Mouse (Mus musculus) heart, adult 2 months (tissue): ENCODE results near the gene Cfdp1. TPM values are rescaled to one million over a fixed set of nuclear protein-coding genes. Genes with fewer than 3 reads are reported as not detected.
A peak's percentile ranks its signal among the peaks of the same experiment; 100 is the strongest.

ENCODE experiments used
- DNase-seq, 2 experiments: peaks; one replicate each; pipeline ENCODE4 v3.0.0; 2021
- H3K27ac ChIP-seq: fragments of 200-600 bp; 2 replicates; pipeline ENCODE4 v1.8.1; 2022
- H3K27me3 ChIP-seq: fragments of 200-500 bp; 2 replicates; pipeline ENCODE4 v1.6.1; 2012; ENCODE audit warnings: mild to moderate bottlenecking, low read length, inconsistent platforms, mixed read lengths; ENCODE audit not compliant: control insufficient read depth, insufficient read depth
- H3K36me3 ChIP-seq: fragments of 200-500 bp; 2 replicates; pipeline ENCODE4 v1.6.1; 2012; ENCODE audit warnings: low read length, inconsistent platforms; ENCODE audit not compliant: control insufficient read depth, insufficient read depth
- H3K4me1 ChIP-seq: fragments of 200-500 bp; 2 replicates; pipeline ENCODE4 v1.6.1; 2011; ENCODE audit warnings: low read length; ENCODE audit not compliant: control insufficient read depth, insufficient read depth
- H3K4me3 ChIP-seq: fragments of 200-600 bp; 2 replicates; pipeline ENCODE4 v1.8.1; 2022
- H3K79me2 ChIP-seq: fragments of 200-500 bp; replicated peaks from 2 replicates; pipeline ENCODE4 v1.6.1; 2012; ENCODE audit warnings: mild to moderate bottlenecking, inconsistent platforms, low read length, moderate library complexity, mixed read lengths; ENCODE audit not compliant: control insufficient read depth, insufficient read depth
- H3K9ac ChIP-seq: fragments of 200-500 bp; 2 replicates; pipeline ENCODE4 v1.6.1; 2012; ENCODE audit warnings: low read depth, mild to moderate bottlenecking, control low read depth, inconsistent platforms, low read length, mixed read lengths
- CTCF ChIP-seq: fragments of 200-600 bp; IDR thresholded peaks from 2 replicates; pipeline ENCODE4 v1.8.1; 2022; ENCODE audit warnings: antibody characterized with exemption, mild to moderate bottlenecking, moderate library complexity
- EP300 ChIP-seq: fragments of 200-500 bp; IDR thresholded peaks from 2 replicates; pipeline ENCODE4 v1.6.1; 2011; ENCODE audit warnings: low read depth, low read length, control low read depth; ENCODE audit not compliant: insufficient read depth
- POLR2A ChIP-seq: fragments of 200-500 bp; IDR thresholded peaks from 2 replicates; pipeline ENCODE4 v1.6.1; 2011; ENCODE audit warnings: mild to moderate bottlenecking, low read depth, low read length, control low read depth; ENCODE audit not compliant: insufficient read depth
- WGBS: fragments of 180-500 bp; shearing (Covaris S2); methylation state at CpG from one replicate; pipeline ENCODE4 v1.1.7; 2018; 5-methylcytosine and 5-hydroxymethylcytosine counted together
- intact Hi-C: fragments of 180-260 bp; cut with DNase I; formaldehyde crosslinking; loops from one replicate; pipeline ENCODE4 v1.15.1; 2025
- polyA plus RNA-seq: library from polyadenylated mRNA; depleted of rRNA; stranded (reverse); fragments of >200 nt; gene quantifications from 2 replicates; pipeline ENCODE4 v1.2.3, GENCODE M21; 2012
- total RNA-seq, 2 experiments: library from RNA; stranded (reverse); gene quantifications; 2 replicates each; pipeline ENCODE4 v1.2.3; 2021

Gene Cfdp1
- total and polyA plus RNA-seq, 3 experiments = 5.6 to 34.4 (median 32.7) TPM

DNA sequence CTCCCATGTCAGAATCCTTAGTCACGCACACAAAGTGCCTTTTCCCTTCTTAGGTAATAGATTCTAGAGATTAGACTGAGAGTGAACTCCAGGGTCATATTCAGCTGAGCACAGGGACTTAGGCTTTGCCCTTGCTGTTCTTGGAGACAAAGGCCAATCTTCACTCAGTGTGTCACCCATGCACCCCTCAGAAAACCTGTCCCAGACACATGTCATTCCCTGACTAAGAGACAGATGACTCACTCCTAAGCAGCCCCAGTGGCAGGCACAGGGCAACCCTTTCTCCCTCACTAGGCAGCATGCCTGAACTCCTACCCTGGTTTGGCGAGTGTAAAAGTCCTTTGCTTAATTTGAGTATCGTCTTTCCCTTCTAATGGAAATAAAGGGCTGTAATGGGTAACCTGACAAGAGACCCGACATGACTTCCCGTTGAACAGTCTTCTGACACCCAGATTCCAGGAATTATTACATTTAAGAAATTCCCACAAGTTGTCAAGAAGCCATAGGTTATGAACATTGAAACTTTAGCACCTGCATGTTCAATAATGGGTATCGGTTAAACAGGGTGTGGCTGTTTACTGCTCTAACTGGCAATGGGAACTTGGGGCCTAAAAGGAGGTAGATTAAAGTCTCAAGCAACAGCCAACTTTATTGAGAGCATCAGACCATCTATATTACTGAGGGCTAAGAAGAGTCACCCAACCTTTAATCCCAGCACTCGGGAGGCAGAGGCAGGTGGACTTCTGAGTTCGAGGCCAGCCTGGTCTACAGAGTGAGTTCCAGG is 106.0 kb downstream of the Cfdp1 start:
- TF ChIP-seq EP300 (no peak), POLR2A (no peak), CTCF (no peak)
- Histone ChIP-seq H3K36me3 (no peaks in the 10 kb centered on the region), H3K4me3 (no peak overlapping the region), H3K27me3 (no peaks in the 10 kb centered on the region), H3K9ac (no peak overlapping the region), H3K27ac (no peak overlapping the region), H3K4me1 (peaks cover 8% of the 10 kb centered on the region; the same call in 1 of the 2 replicates), H3K79me2 (no peaks in the 10 kb centered on the region)
- DNase-seq = no peak
- WGBS = 88% methylated on average over 8 of the region's 8 CpGs
- intact Hi-C loops = loop anchor here (2.0 kb wide), 1 partner anchor 35 kb away; no protein-coding TSS in a partner anchor

GRCm38 (mm10) chr8:111746582-111747465 is 107.3 kb downstream of the Cfdp1 start:
- no peak overlapping the region for H3K9ac ChIP-seq
- no peak for TF ChIP-seq POLR2A
- no peak for TF ChIP-seq CTCF
- no peak for TF ChIP-seq EP300
- intact Hi-C loops = loop anchor here (2.0 kb wide), 1 partner anchor 34 kb away; no protein-coding TSS in a partner anchor
- no peaks in the 10 kb centered on the region for H3K79me2 ChIP-seq
- H3K27ac ChIP-seq = no peak overlapping the region; the same call in 1 of the 2 replicates
- 33% methylated on average over 13 of the region's 13 CpGs for WGBS
- no peak overlapping the region for H3K4me3 ChIP-seq
- H3K27me3 ChIP-seq = no peaks in the 10 kb centered on the region
- peaks cover 14% of the 10 kb centered on the region for H3K4me1 ChIP-seq
- no peak for DNase-seq
- no peaks in the 10 kb centered on the region for H3K36me3 ChIP-seq

- 3% methylated on average over 23 of the region's 23 CpGs for WGBS
- TF ChIP-seq EP300 (no peak), POLR2A (peak; percentile 36; the same call in 1 of the 2 replicates)
- Histone ChIP-seq H3K27ac (peak overlapping the region; percentile 79), H3K36me3 (no peaks in the 10 kb centered on the region), H3K27me3 (no peaks in the 10 kb centered on the region), H3K9ac (peak overlapping the region; percentile 63), H3K4me1 (peaks cover 23% of the 10 kb centered on the region), H3K4me3 (peak overlapping the region; percentile 54), H3K79me2 (no peaks in the 10 kb centered on the region)
- intact Hi-C loops = loop anchor here (2.0 kb wide), 1 partner anchor 33 kb away; no protein-coding TSS in a partner anchor
- DNase-seq = peak; percentile 84 to 86
These were observed 108.3 kb downstream of the Cfdp1 start for GRCm38 (mm10) chr8:111745591-111746418.

DNA sequence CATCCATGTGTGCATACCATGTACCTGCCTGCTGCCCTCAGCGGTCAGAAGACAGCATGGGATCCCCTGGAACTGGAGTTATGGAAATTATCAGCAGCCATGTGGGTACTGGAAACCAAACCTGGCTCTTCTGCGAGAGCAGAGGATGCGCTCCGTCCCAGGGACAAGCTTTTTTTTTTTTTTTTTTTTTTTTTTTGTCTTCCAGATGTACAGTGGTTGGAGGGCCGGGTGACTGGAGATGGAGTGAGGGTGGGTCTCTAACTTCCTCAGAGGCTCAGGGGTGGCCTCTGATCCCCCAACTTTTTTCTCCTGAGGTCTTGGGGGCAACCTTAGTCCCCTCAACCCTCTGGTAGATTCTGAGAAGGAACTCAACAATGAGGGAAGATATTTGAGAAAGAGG is 109.0 kb downstream of the Cfdp1 start:
- DNase-seq = no peak
- TF ChIP-seq CTCF (no peak), POLR2A (no peak), EP300 (no peak)
- Histone ChIP-seq H3K27ac (peak overlapping the region; percentile 79), H3K9ac (no peak overlapping the region; the same call in 1 of the 2 replicates), H3K27me3 (no peaks in the 10 kb centered on the region), H3K4me1 (peaks cover 30% of the 10 kb centered on the region), H3K36me3 (no peaks in the 10 kb centered on the region), H3K4me3 (no peak overlapping the region), H3K79me2 (no peaks in the 10 kb centered on the region)
- intact Hi-C loops = no loop called here
- 63% methylated on average over 5 of the region's 5 CpGs for WGBS
